Mouse (Mus musculus): Measurements from ENCODE around the gene Zc3h7a. TPM values are rescaled to one million over a fixed set of nuclear protein-coding genes. Genes with fewer than 3 reads are reported as not detected.
A peak's percentile ranks its signal among the peaks of the same experiment; 100 is the strongest.

The Zc3h7a gene
- total RNA-seq, 1 experiment from 2014 or later = 93.1 TPM

- DNase-seq = peak; percentile 100
Observed at GRCm38 (mm10) chr16:11143706-11144483, 32.3 kb downstream of the Zc3h7a start.

GRCm38 (mm10) chr16:11134348-11135344 is 41.5 kb downstream of the Zc3h7a start, which contains the start of gene Txndc11:
Gene Txndc11, minus strand, starts transcription at chr16:11134650.
- peak; percentile 100 for DNase-seq

DNA sequence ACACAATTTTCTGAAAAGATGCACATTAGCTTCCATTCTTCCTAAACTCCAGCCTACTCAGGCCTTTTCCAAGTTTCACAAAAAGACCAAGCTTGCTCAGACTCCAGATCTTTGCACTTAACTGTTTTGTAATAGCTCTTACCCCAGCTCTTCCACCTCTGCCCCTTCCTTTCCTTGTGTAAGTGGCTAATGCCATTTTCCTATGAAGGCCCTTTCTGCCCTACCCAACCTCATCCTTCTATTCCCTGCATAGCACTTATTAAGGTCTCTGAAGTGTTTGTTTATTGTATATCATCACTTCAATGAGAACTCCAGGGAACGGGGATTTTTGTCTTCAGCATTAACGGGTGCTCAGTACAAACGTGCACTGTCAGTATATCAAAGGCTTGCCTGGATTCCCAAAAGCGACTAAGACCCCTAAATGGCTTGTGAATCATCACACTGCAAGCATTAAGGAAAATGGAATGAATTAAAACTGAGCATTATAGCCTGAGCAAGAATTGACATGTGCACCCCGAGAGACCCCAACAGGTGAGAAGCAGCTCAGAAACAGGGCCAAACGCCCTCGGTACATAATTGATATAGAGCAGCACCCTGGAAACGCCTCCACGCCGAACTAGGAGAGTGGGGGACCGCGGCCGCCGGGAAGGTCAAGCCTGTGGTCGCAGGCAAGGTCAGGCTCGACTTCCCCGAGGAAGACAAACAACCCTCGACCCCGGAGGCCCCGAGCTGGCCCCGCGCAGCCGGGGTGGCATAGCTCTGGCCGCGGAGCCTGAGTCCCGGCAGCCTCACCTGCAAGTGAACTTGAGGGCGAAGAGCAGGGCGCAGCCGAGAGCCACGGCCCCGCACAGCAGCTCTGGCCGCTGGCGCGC is 42.5 kb downstream of the Zc3h7a start:
- no peak for DNase-seq

GRCm38 (mm10) chr16:11132839-11133238 is 43.4 kb downstream of the Zc3h7a start:
- no peak for DNase-seq

- DNase-seq = no peak
Observed at GRCm38 (mm10) chr16:11128301-11128700, 47.9 kb downstream of the Zc3h7a start.

DNA sequence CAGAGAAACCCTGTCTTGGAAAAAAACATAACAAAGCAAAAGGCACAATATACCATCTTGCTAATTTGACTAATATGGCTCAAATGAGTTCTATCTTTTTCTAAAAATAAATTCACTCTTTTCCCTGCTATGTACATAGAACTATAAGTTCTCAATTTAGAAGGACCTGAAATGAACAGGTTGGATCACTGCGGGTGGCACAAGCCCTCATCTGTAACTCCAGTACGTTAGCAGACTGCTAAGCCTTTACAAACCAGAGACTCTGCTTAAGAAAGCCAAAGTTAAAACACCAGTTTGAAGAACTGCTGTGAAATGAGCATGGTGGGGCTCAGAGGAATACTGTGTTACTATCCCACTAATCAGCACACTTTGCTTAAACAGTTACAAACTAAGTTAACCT is 50.8 kb downstream of the Zc3h7a start:
- no peak for DNase-seq

GRCm38 (mm10) chr16:11124110-11124509 is 52.1 kb downstream of the Zc3h7a start:
- no peak for DNase-seq

DNA sequence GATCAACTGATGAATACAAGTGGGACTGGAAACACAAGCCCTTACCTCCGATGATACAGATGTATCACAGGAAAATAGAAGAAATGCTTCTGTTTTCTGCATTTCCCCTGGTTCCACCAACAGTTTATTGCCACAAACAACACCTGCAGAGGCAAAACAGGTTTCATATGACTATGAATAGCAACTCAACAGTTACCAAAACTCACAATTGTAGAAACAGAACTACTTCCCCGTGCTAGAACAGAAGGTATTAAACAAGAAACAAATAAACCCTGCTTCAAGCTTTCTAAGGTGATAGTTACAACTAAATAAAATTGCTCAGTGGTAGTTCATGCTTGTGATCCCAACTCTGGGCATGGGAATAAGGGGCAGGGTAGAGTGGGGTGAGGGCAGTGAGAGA is 53.6 kb downstream of the Zc3h7a start:
- DNase-seq = no peak

- no peak for DNase-seq
Observed at GRCm38 (mm10) chr16:11109198-11109740, 66.9 kb downstream of the Zc3h7a start.

- no peak for DNase-seq
Observed at GRCm38 (mm10) chr16:11104905-11105304, 71.3 kb downstream of the Zc3h7a start.

GRCm38 (mm10) chr16:11097301-11097700 is 78.9 kb downstream of the Zc3h7a start:
- DNase-seq = no peak

DNA sequence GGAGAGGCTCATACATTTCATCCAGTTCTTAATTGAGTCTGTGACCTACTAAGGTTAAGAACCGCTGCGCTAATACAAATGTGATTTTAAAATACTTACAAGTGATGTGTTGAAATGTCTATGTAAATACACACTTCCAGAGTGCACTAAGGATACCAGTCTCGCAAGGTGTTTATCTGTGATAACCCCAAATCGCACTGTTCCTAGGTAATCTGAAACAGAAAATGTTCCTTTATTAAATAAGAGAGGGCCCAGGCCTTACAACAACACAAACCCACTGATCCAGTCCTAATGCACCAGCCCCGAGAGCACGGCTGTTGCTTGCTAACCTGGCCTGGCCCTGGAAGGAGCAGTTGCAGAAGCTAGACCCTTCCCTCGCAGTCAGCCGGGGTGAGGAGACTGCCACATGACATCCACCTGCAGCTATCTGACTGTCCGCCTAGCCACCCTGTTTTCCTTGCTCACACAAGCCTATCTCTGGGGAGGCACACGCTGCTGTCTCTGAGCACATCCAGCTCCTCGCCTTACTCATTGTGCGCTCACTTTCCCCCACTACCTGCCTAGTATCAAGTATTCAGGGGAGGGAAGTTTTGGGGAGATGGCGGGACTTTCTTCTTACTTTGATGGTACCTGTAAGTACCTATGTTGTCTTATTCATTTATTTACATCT is 82.3 kb downstream of the Zc3h7a start:
- DNase-seq = no peak

GRCm38 (mm10) chr16:11092523-11092922 is 83.7 kb downstream of the Zc3h7a start:
- no peak for DNase-seq

DNA sequence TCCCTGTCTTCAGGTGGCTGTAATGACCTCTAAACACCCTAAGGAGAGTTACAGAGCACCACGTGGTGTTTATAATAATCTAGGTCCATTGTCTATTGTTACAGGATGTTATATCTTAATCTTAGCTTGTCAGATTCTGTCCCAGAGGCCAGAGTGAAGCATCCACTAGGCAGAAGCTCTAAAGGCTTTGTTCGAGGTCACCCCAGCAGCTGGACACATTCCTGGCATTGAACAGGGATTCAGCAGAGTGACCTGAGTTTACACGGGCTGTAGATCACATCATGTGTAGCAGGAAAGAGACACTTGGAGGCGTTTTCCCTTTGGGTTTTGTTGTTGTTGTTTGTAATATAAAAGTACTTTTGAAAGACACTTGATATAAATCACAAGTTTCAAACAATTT is 84.1 kb downstream of the Zc3h7a start:
- DNase-seq = no peak

DNA sequence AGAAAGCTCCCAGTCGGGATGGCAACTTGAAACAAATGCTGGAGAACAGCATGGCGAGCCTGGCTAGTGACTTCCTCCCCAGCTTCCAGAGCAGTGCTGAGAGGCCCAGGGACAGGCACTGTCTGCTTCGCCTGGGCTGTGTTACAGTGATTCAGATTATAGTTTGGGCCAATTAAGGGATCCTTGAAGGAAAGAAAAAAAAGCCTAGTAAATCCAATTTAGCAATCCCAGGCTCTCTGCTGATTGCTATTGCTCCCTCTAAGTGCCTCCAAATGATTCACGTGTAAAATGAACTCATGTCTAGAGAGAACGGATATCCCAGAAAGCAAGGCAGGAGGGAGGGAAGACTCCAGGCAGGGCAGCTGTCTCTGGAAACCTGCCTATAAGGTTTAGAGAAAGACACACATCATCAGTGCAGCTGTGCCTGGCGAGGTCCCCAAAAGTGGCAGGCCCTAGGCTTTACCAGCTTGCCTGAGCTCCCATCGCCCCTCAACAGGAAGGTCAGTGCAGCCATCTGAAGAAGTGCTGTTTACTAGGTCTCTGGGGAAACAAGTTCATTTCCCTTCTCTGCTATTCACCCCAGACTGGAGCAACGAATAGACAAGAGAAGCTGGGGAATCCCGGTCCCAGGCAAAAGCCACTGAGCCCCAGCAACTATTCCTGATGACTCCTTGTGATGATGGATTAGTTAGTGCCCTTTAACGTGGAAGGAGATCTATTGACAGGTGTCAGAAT is 85.2 kb downstream of the Zc3h7a start:
- DNase-seq = no peak

GRCm38 (mm10) chr16:11086856-11087588 is 89.2 kb downstream of the Zc3h7a start:
- DNase-seq = no peak

Data from adrenal gland, postnatal 25 days (tissue).